Mouse (Mus musculus) forebrain, embryonic 16.5 days (tissue): ENCODE results near the gene Akap7. TPM values are rescaled to one million over a fixed set of nuclear protein-coding genes. Genes with fewer than 3 reads are reported as not detected.

ENCODE experiments used
- ATAC-seq: fragments of 200-750 bp; cut with Nextera tagmentation; 2 replicates; pipeline ENCODE4 v1.8.0; 2017; ENCODE audit warnings: mild to moderate bottlenecking, moderate library complexity
- H3K27ac ChIP-seq: fragments of 300-500 bp; sonication (generic); 2 replicates; pipeline ENCODE4 v1.5.1; 2014; ENCODE audit warnings: low read length, control low read depth
- H3K27me3 ChIP-seq: fragments of 300-500 bp; sonication (generic); replicated peaks from 2 replicates; pipeline ENCODE4 v1.6.1; 2014; ENCODE audit warnings: low read length; ENCODE audit not compliant: control insufficient read depth, insufficient read depth
- H3K36me3 ChIP-seq: fragments of 300-500 bp; sonication (generic); 2 replicates; pipeline ENCODE4 v1.6.1; 2014; ENCODE audit not compliant: control insufficient read depth, insufficient read depth
- H3K4me1 ChIP-seq: fragments of 300-500 bp; sonication (generic); replicated peaks from 2 replicates; pipeline ENCODE4 v1.6.1; 2014; ENCODE audit warnings: low read length; ENCODE audit not compliant: control insufficient read depth, insufficient read depth
- H3K4me2 ChIP-seq: fragments of 300-500 bp; sonication (generic); 2 replicates; pipeline ENCODE4 v1.6.1; 2014; ENCODE audit warnings: mild to moderate bottlenecking, low read length, control low read depth
- H3K4me3 ChIP-seq: fragments of 300-500 bp; sonication (generic); replicated peaks from 2 replicates; pipeline ENCODE4 v1.5.1; 2014; ENCODE audit warnings: mild to moderate bottlenecking, low read length, control low read depth
- H3K9ac ChIP-seq: fragments of 300-500 bp; sonication (generic); replicated peaks from 2 replicates; pipeline ENCODE4 v1.6.1; 2014; ENCODE audit warnings: low read depth, low read length, control low read depth
- H3K9me3 ChIP-seq: fragments of 300-500 bp; sonication (generic); 2 replicates; pipeline ENCODE4 v1.6.1; 2016; ENCODE audit warnings: low read length; ENCODE audit not compliant: control insufficient read depth
- WGBS: fragments of 180-500 bp; shearing (Covaris S2); extraction: QIAGEN DNeasy Blood & Tissue Kit; methylation state at CpG from one replicate; pipeline ENCODE4 v1.1.7; 2014; 5-methylcytosine and 5-hydroxymethylcytosine counted together
- polyA plus RNA-seq: library from polyadenylated mRNA; unstranded; fragments of >200 nt; fragmentation: Nextera tagmentation; extraction: Ambion mirVana; gene quantifications from 2 replicates; pipeline ENCODE4 v1.2.1, GENCODE M21; 2015

Gene Akap7
- polyA plus RNA-seq, 1 experiment from 2014 or later: 33.3 TPM

GRCm38 (mm10) chr10:25305146-25305545 is 2.5 kb downstream of the Akap7 start:
- H3K4me3 ChIP-seq: no peak overlapping the region
- ATAC-seq: no peak
- WGBS: 64% methylated on average over 6 of the region's 6 CpGs
- no peak overlapping the region for H3K27ac ChIP-seq
- H3K9ac ChIP-seq: no peak overlapping the region
- no peaks in the 10 kb centered on the region for H3K9me3 ChIP-seq
- no peaks in the 10 kb centered on the region for H3K36me3 ChIP-seq
- no peaks in the 10 kb centered on the region for H3K4me1 ChIP-seq
- no peaks in the 10 kb centered on the region for H3K27me3 ChIP-seq
- H3K4me2 ChIP-seq: no peak overlapping the region

GRCm38 (mm10) chr10:25304608-25305007 is 3.1 kb downstream of the Akap7 start:
- H3K4me1 ChIP-seq: no peaks in the 10 kb centered on the region
- no peaks in the 10 kb centered on the region for H3K9me3 ChIP-seq
- no peak overlapping the region for H3K4me2 ChIP-seq
- no peak for ATAC-seq
- H3K9ac ChIP-seq: no peak overlapping the region
- no peaks in the 10 kb centered on the region for H3K36me3 ChIP-seq
- no peak overlapping the region for H3K27ac ChIP-seq
- no peak overlapping the region for H3K4me3 ChIP-seq
- H3K27me3 ChIP-seq: no peaks in the 10 kb centered on the region
- WGBS: 100% methylated on average over 2 of the region's 2 CpGs

GRCm38 (mm10) chr10:25299031-25299529 is 8.6 kb downstream of the Akap7 start:
- Histone ChIP-seq H3K27ac (no peak overlapping the region), H3K4me1 (peaks cover 6% of the 10 kb centered on the region), H3K27me3 (no peaks in the 10 kb centered on the region), H3K9me3 (no peaks in the 10 kb centered on the region), H3K36me3 (no peaks in the 10 kb centered on the region), H3K4me3 (no peak overlapping the region), H3K4me2 (no peak overlapping the region), H3K9ac (no peak overlapping the region)
- ATAC-seq: no peak
- 96% methylated on average over 15 of the region's 15 CpGs for WGBS

DNA sequence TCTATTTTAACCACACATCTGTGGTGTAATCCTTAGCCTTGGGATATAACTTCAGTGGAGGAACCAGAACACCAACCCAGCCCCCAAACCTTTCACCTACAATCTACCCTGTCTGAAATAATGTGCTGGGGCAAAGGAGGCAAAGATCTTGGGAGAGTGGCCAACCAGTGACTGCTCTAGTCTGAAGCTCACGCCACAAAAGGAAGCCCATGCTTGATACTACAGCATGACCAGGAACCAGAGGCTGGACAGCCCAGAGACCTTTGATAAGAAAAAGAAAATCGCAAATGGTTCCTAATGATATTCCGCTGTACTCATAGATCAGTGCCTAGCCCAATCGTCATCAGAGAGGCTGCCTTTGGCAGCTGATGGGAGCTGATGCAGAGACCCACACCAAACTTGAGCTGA is 9.4 kb downstream of the Akap7 start:
- 87% methylated on average over 4 of the region's 4 CpGs for WGBS
- ATAC-seq: no peak
- no peak overlapping the region for H3K4me2 ChIP-seq

GRCm38 (mm10) chr10:25297666-25298263 is 9.9 kb downstream of the Akap7 start:
- H3K4me2 ChIP-seq: peak overlapping the region; percentile 56
- no peak for ATAC-seq
- 35% methylated on average over 12 of the region's 12 CpGs for WGBS

More for the DNA sequence above, 9.4 kb downstream of the Akap7 start:
- Histone ChIP-seq H3K36me3 (no peaks in the 10 kb centered on the region), H3K4me1 (peaks cover 6% of the 10 kb centered on the region), H3K27ac (no peak overlapping the region), H3K27me3 (no peaks in the 10 kb centered on the region), H3K9ac (no peak overlapping the region), H3K4me3 (no peak overlapping the region), H3K9me3 (no peaks in the 10 kb centered on the region)

GRCm38 (mm10) chr10:25296657-25297369 is 10.9 kb downstream of the Akap7 start:
- Histone ChIP-seq H3K27ac (peak overlapping the region; percentile 76), H3K27me3 (no peaks in the 10 kb centered on the region), H3K4me2 (peak overlapping the region; percentile 56), H3K36me3 (no peaks in the 10 kb centered on the region), H3K9me3 (no peaks in the 10 kb centered on the region), H3K4me1 (peaks cover 6% of the 10 kb centered on the region), H3K4me3 (peak overlapping the region; percentile 81), H3K9ac (peak overlapping the region; percentile 95)
- peak; percentile 94 for ATAC-seq
- WGBS: under 1% methylated on average over 80 of the region's 81 CpGs

More at GRCm38 (mm10) chr10:25297666-25298263, 9.9 kb downstream of the Akap7 start:
- Histone ChIP-seq H3K4me3 (peak overlapping the region; percentile 81), H3K27ac (no peak overlapping the region), H3K4me1 (peaks cover 6% of the 10 kb centered on the region), H3K9me3 (no peaks in the 10 kb centered on the region), H3K36me3 (no peaks in the 10 kb centered on the region), H3K9ac (peak overlapping the region; percentile 15; the same call in 1 of the 2 replicates), H3K27me3 (no peaks in the 10 kb centered on the region)

DNA sequence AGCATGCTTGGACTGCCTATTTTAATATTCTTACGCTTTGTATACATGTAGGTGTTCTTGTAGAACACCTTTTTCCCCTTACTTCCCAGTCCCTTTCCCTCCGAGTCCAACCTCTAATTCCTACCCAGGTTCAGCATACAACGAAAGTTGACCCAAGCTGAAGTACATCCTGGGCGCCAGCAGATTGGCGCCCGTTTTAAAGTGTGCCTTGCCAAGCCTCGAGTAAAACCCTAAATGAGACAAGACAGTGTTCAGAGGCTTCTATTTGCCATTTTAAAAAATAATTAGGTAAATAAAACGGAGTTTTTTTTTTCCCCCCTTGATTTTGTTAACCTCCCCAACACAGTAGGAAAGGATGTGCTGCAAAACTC is 11.4 kb downstream of the Akap7 start:
- peak; percentile 7; the same call in 1 of the 2 replicates for ATAC-seq
- peak overlapping the region; percentile 95 for H3K9ac ChIP-seq
- WGBS: 33% methylated on average over 8 of the region's 8 CpGs
- H3K4me2 ChIP-seq: peak overlapping the region; percentile 56
- H3K4me1 ChIP-seq: peaks cover 6% of the 10 kb centered on the region
- no peaks in the 10 kb centered on the region for H3K27me3 ChIP-seq
- H3K27ac ChIP-seq: peak overlapping the region; percentile 76; the same call in 1 of the 2 replicates
- H3K4me3 ChIP-seq: peak overlapping the region; percentile 81
- no peaks in the 10 kb centered on the region for H3K9me3 ChIP-seq
- no peaks in the 10 kb centered on the region for H3K36me3 ChIP-seq

GRCm38 (mm10) chr10:25295836-25296235 is 11.8 kb downstream of the Akap7 start:
- Histone ChIP-seq H3K4me2 (no peak overlapping the region), H3K9me3 (no peaks in the 10 kb centered on the region), H3K27me3 (no peaks in the 10 kb centered on the region), H3K9ac (no peak overlapping the region), H3K27ac (no peak overlapping the region), H3K4me3 (no peak overlapping the region), H3K4me1 (peaks cover 6% of the 10 kb centered on the region), H3K36me3 (no peaks in the 10 kb centered on the region)
- no peak for ATAC-seq
- WGBS: 65% methylated on average over 9 of the region's 9 CpGs

DNA sequence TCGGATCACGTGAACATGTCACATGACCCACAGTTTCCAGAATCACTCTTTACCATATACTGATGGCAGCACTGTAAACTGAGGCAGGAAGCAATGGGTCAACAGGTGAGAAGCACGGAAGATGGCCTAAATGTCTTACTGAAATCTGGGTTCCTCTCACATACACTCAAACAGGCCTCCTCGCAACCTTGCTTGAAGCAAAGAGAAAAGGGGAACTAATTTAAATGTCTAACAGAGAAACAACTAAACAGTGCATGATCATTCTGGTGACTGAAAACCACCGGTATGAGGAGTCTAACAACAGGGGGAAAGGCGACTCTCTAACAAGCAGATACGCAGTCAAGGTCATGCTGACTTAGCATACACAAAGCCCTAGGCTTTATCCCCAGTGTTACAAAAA is 12.7 kb downstream of the Akap7 start:
- Histone ChIP-seq H3K4me1 (peaks cover 6% of the 10 kb centered on the region), H3K4me2 (no peak overlapping the region), H3K27ac (no peak overlapping the region), H3K27me3 (no peaks in the 10 kb centered on the region), H3K36me3 (no peaks in the 10 kb centered on the region), H3K4me3 (no peak overlapping the region), H3K9ac (no peak overlapping the region), H3K9me3 (no peaks in the 10 kb centered on the region)
- ATAC-seq: no peak
- WGBS: 85% methylated on average over 7 of the region's 7 CpGs
